Mouse (Mus musculus) forebrain, embryonic 14.5 days (tissue): Measurements from ENCODE around the gene Tbata. TPM values are rescaled to one million over a fixed set of nuclear protein-coding genes. Genes with fewer than 3 reads are reported as not detected.

Experiments
- ATAC-seq: fragments of 200-750 bp; cut with Nextera tagmentation; 2 replicates; pipeline ENCODE4 v1.8.0; 2017; ENCODE audit warnings: mild to moderate bottlenecking, moderate library complexity
- DNase-seq: peaks from one replicate; pipeline ENCODE4 v3.0.0-alpha.2; 2015; ENCODE audit warnings: low spot score
- H3K27ac ChIP-seq: fragments of 300-500 bp; sonication (generic); 2 replicates; pipeline ENCODE4 v1.5.1; 2014; ENCODE audit warnings: low read depth, mild to moderate bottlenecking, control low read depth, low read length, moderate library complexity
- H3K27me3 ChIP-seq: fragments of 300-500 bp; sonication (generic); replicated peaks from 2 replicates; pipeline ENCODE4 v1.6.1; 2014; ENCODE audit warnings: low read length, control low read depth, mixed read lengths; ENCODE audit not compliant: control insufficient read depth, insufficient read depth
- H3K36me3 ChIP-seq: fragments of 300-500 bp; sonication (generic); 2 replicates; pipeline ENCODE4 v1.6.1; 2014; ENCODE audit warnings: low read length, control low read depth; ENCODE audit not compliant: control insufficient read depth, insufficient read depth
- H3K4me1 ChIP-seq: fragments of 300-500 bp; sonication (generic); 2 replicates; pipeline ENCODE4 v1.6.1; 2014; ENCODE audit warnings: antibody characterized with exemption, low read length, control low read depth; ENCODE audit not compliant: control insufficient read depth, insufficient read depth
- H3K4me2 ChIP-seq: fragments of 300-500 bp; sonication (generic); 2 replicates; pipeline ENCODE4 v1.6.1; 2014; ENCODE audit warnings: mild to moderate bottlenecking, control low read depth, low read length
- H3K4me3 ChIP-seq: fragments of 300-500 bp; sonication (generic); 2 replicates; pipeline ENCODE4 v1.5.1; 2014; ENCODE audit warnings: low read depth, low read length, control low read depth
- H3K9ac ChIP-seq: fragments of 300-500 bp; sonication (generic); 2 replicates; pipeline ENCODE4 v1.6.1; 2014; ENCODE audit warnings: mild to moderate bottlenecking, low read length, control low read depth, moderate library complexity
- H3K9me3 ChIP-seq: fragments of 300-500 bp; sonication (generic); replicated peaks from 2 replicates; pipeline ENCODE4 v1.6.1; 2016; ENCODE audit warnings: low read length, control low read depth, mixed read lengths; ENCODE audit not compliant: control insufficient read depth
- WGBS: fragments of 180-500 bp; shearing (Covaris S2); extraction: QIAGEN DNeasy Blood & Tissue Kit; methylation state at CpG from one replicate; pipeline ENCODE4 v1.1.7; 2014; 5-methylcytosine and 5-hydroxymethylcytosine counted together
- polyA plus RNA-seq: library from polyadenylated mRNA; unstranded; fragments of >200 nt; fragmentation: Nextera tagmentation; extraction: Ambion mirVana; gene quantifications from 2 replicates; pipeline ENCODE4 v1.2.1, GENCODE M21; 2014

Tbata gene
- polyA plus RNA-seq, 1 experiment from 2014 or later, result 2.5 TPM

DNA sequence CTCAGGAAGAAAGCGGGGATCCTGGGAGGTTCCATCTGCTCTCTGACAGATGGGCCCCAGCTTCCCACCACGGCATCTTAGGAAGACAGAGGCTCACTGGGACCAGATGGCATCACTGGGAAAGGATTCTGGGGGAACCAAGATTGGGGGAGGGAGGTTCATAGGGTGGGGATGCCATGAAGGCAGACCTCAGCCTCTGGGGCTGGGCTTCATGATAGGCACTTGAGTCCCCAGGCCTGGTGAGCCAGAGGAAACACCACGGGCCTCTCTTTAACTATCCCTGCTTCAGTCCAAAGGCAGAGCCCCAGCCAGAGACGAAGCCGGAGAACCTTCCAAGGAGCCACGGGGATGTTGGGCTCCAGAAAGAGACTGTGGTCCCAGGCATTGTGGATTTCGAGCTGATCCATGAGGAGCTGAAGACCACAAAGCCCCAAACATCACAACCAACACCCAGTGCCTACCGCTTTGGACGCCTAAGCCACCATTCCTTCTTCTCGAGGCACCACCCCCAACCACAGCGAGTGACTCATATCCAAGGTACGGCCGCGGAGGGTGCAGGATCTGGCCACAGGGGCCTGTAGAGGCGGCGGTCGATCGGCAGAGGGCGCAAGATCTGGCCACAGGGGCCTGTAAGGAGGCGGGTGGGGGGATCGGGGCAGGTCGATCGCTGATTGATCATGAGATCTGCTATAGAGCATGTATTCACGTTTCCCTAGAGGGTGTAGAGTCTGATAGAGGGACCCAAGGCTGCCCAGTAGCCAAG, 3.9 kb downstream of the Tbata start:
- ATAC-seq (peak; percentile 42; the same call in 1 of the 2 replicates), DNase-seq (peak; percentile 53)
- Histone ChIP-seq H3K27ac (no peak overlapping the region), H3K27me3 (no peaks in the 10 kb centered on the region), H3K36me3 (no peaks in the 10 kb centered on the region), H3K4me2 (0 out of 2 replicates have a peak overlapping the region, but pooled peaks have one; percentile 21), H3K4me3 (no peak overlapping the region), H3K4me1 (no peaks in the 10 kb centered on the region), H3K9me3 (no peaks in the 10 kb centered on the region), H3K9ac (no peak overlapping the region)
- WGBS, result 14% methylated on average over 24 of the region's 24 CpGs

DNA sequence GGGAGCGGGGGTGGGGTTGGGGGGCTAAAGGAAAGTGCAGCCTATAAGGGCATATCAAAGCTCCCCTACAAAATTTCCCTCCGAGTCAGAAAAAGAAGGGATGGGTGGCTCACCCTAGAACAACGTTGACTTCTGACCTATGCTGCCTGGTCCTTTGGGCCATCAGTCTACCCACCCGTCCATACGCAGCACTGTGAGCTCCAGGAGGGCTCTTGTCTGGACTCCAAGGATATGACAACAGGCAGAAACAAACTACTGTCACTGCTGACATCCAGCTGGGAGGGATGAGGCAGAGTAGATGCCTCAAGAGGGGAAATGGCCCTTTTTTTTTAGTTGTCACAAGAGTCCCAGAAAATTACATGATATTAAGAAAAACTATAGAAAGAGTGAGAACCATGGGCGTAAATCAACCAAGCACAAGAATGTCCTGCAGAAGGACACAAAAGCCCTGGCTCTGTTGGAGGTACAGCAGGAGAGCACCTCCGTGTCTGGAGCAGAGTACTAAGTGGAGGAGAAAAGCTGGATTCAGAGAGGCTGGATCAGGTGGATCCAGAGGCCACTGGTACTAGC, 4.6 kb downstream of the Tbata start:
- H3K9me3 ChIP-seq, result no peaks in the 10 kb centered on the region
- H3K4me2 ChIP-seq, result 0 out of 2 replicates have a peak overlapping the region, but pooled peaks have one; percentile 21

DNA sequence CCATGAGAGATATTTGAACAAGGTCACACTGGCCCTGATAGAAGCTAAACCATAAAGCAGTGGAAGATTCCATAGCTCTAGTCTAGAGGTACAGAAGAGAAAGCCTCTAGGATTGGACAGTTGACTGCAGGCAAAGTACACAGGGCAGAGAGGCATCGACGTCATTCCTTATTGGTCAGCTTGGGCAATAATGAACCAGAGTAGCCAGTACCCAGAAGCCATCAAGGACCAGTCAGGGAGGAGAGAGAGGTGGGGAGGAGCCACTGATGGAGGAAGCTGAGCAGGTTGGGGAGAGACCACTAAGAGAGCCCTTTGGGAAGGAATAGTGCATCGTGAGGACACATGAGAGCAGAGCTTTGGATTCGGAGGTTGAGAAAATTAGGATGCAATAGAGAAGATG, 6.0 kb downstream of the Tbata start:
- no peak for ATAC-seq
- no peak overlapping the region for H3K9ac ChIP-seq
- no peak overlapping the region for H3K4me2 ChIP-seq
- H3K36me3 ChIP-seq, result no peaks in the 10 kb centered on the region
- no peaks in the 10 kb centered on the region for H3K9me3 ChIP-seq
- H3K4me1 ChIP-seq, result no peaks in the 10 kb centered on the region
- H3K27me3 ChIP-seq, result no peaks in the 10 kb centered on the region
- no peak overlapping the region for H3K4me3 ChIP-seq
- DNase-seq, result no peak
- 92% methylated on average over 4 of the region's 4 CpGs for WGBS
- H3K27ac ChIP-seq, result no peak overlapping the region

More for the DNA sequence above, 4.6 kb downstream of the Tbata start:
- WGBS, result 45% methylated on average over 7 of the region's 7 CpGs
- ATAC-seq (no peak), DNase-seq (no peak)
- no peaks in the 10 kb centered on the region for H3K36me3 ChIP-seq
- no peak overlapping the region for H3K9ac ChIP-seq
- H3K27ac ChIP-seq, result no peak overlapping the region
- H3K4me3 ChIP-seq, result no peak overlapping the region
- H3K27me3 ChIP-seq, result no peaks in the 10 kb centered on the region
- H3K4me1 ChIP-seq, result no peaks in the 10 kb centered on the region

DNA sequence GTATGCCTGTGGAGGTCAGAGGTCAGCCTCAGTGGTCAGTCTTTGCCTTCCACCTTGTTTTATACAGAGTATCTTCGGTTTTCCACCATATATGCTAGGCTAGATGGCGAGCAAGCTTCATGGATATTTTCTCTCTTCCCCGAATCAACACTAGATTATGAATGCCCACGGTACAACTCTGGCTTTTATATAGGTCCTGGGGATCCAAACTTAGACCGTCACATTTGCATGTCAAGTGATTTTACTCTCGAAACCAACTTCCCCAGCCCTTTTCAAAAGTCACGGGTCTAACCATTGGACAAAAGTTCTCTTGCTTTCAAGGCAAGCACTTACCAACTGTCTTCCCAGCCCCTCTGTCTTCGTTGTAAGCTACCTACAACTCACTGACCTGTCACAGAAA, 6.9 kb downstream of the Tbata start:
- H3K36me3 ChIP-seq, result no peaks in the 10 kb centered on the region
- no peak for ATAC-seq

DNA sequence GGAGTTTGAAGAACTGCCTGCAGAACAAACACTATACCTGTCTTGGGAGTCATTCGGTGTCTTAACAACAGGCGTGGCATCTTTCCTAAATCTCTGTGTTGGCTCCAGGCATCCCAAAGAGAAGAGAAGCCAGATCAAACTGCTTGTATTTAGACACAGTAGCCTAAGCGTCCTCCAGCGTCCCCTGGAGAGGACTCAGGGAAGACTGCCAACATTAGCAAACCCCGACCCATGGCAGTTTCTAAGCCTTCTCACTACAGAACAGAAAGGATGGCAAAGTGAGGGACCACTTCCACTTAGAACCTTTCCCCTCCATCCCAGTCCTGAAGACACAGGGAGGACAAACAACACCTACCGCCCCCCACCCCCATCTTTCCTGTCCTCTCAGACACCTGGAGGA, 8.2 kb downstream of the Tbata start:
- 77% methylated on average over 6 of the region's 6 CpGs for WGBS
- no peaks in the 10 kb centered on the region for H3K9me3 ChIP-seq
- H3K4me3 ChIP-seq, result no peak overlapping the region
- H3K27ac ChIP-seq, result no peak overlapping the region
- no peaks in the 10 kb centered on the region for H3K36me3 ChIP-seq
- no peak overlapping the region for H3K9ac ChIP-seq
- DNase-seq, result no peak
- no peaks in the 10 kb centered on the region for H3K4me1 ChIP-seq
- no peaks in the 10 kb centered on the region for H3K27me3 ChIP-seq
- H3K4me2 ChIP-seq, result no peak overlapping the region
- no peak for ATAC-seq

More for the DNA sequence above, 6.9 kb downstream of the Tbata start:
- no peaks in the 10 kb centered on the region for H3K9me3 ChIP-seq
- no peak overlapping the region for H3K27ac ChIP-seq
- H3K4me2 ChIP-seq, result no peak overlapping the region
- no peak for DNase-seq
- no peaks in the 10 kb centered on the region for H3K27me3 ChIP-seq
- no peak overlapping the region for H3K9ac ChIP-seq
- H3K4me3 ChIP-seq, result no peak overlapping the region
- no peaks in the 10 kb centered on the region for H3K4me1 ChIP-seq
- WGBS, result 88% methylated on average over 8 of the region's 8 CpGs

DNA sequence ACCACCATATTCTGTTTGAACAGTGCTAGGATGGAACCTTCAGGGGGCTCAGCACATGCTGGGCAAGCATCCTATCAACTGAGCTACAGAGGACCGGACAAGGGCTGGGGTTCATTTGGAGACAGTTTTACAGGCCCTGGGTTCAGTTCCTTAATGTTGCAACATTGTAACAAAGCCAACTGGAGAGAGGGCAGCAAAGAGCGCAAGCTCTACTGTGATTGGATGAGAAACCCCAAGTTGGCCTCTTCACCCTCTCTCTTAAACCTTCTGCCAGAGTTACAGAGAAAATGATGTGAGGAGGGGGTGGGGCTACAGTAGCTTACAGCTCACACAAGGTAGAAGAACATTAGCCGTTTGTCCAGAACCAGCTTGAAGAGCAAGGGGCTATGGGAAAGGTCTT, 15.2 kb downstream of the Tbata start:
- H3K4me2 ChIP-seq, result no peak overlapping the region
- 78% methylated on average over 3 of the region's 3 CpGs for WGBS
- H3K4me3 ChIP-seq, result no peak overlapping the region
- no peak for DNase-seq
- no peak for ATAC-seq
- no peaks in the 10 kb centered on the region for H3K27me3 ChIP-seq
- no peaks in the 10 kb centered on the region for H3K4me1 ChIP-seq
- no peaks in the 10 kb centered on the region for H3K9me3 ChIP-seq
- no peak overlapping the region for H3K27ac ChIP-seq
- H3K36me3 ChIP-seq, result no peaks in the 10 kb centered on the region
- H3K9ac ChIP-seq, result no peak overlapping the region

DNA sequence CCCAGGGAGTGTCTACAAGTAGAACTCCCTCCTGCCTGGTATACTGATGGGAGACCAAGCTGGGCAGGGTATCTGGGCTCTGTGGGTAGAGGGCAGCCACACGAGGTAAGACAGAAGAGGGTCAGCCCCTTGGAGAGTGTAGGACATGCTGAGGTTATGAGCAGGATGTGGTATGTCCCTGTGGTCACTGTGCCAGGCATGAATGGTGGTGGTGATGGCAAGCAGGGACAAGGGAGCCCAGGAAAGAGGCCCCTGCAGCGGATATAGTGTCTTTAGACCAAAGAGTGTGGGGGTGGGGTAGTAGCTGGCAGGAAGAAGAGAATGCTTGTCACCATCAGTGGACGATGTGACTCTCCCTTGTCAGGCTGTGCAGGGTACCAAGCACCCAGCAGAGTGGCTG, 16.3 kb downstream of the Tbata start:
- H3K27me3 ChIP-seq, result no peaks in the 10 kb centered on the region
- DNase-seq, result no peak

DNA sequence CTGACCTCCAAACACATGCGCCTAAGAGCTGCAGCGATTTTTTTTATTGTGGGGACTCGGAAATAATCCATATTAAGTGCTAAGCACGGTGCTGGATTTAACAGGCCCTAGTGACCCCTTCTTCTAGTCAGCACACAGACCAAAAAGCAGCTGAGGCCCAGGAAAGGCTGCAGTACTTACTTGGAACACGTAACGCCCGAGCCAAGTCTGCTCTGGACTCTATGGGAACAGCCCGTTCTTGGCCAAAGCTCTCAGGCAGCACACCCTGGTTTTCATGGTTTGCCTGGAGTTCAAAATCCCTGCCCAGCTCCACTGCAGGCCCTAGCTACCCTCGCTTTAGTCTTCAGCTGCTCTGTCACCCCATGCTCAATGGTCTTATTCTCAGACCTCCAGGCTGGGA, 22.9 kb downstream of the Tbata start:
- Histone ChIP-seq H3K36me3 (no peaks in the 10 kb centered on the region), H3K4me1 (no peaks in the 10 kb centered on the region), H3K9me3 (no peaks in the 10 kb centered on the region), H3K27me3 (no peaks in the 10 kb centered on the region), H3K4me2 (no peak overlapping the region), H3K27ac (no peak overlapping the region), H3K4me3 (no peak overlapping the region), H3K9ac (no peak overlapping the region)
- ATAC-seq, result no peak
- 85% methylated on average over 9 of the region's 9 CpGs for WGBS
- no peak for DNase-seq

More for the DNA sequence above, 16.3 kb downstream of the Tbata start:
- H3K9ac ChIP-seq, result no peak overlapping the region
- no peak overlapping the region for H3K27ac ChIP-seq
- no peak overlapping the region for H3K4me3 ChIP-seq
- ATAC-seq, result no peak
- H3K4me2 ChIP-seq, result no peak overlapping the region
- 82% methylated on average over 3 of the region's 3 CpGs for WGBS
- no peaks in the 10 kb centered on the region for H3K36me3 ChIP-seq
- no peaks in the 10 kb centered on the region for H3K4me1 ChIP-seq
- H3K9me3 ChIP-seq, result no peaks in the 10 kb centered on the region

DNA sequence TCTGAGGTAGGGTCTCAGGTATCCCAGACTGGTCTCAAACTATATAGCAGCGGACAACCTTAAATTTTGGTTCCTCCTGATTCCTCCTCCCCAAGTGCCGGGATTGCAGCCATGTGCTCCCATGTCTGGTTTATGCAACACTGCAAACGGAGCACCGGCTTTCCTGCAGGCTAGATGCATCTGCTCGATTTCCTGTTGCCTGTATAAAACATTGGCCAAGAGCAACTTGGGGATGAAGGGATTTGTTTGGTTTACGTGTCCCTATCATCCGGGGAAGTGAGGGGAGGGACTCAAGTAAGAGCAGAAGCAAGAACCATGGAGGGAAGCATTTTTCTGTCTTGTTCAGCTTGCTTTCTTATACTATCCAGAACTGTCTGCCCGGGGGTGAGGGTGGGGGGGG, 23.5 kb downstream of the Tbata start:
- Histone ChIP-seq H3K4me3 (no peak overlapping the region), H3K27ac (no peak overlapping the region), H3K4me1 (no peaks in the 10 kb centered on the region), H3K27me3 (no peaks in the 10 kb centered on the region), H3K36me3 (no peaks in the 10 kb centered on the region), H3K4me2 (no peak overlapping the region), H3K9ac (no peak overlapping the region), H3K9me3 (no peaks in the 10 kb centered on the region)
- DNase-seq, result no peak
- WGBS, result 89% methylated on average over 8 of the region's 8 CpGs
- ATAC-seq, result no peak
